Mouse (Mus musculus) kidney, embryonic 14.5 days (tissue): ENCODE data around the gene Xbp1. TPM values are rescaled to one million over a fixed set of nuclear protein-coding genes. Genes with fewer than 3 reads are reported as not detected.
"Not testable (repeated sequence)": the region's sequence is repeated elsewhere in the genome, so short reads cannot be mapped to it uniquely, and the experiment has no call there.

Source experiments
- ATAC-seq: fragments of 200-750 bp; cut with Nextera tagmentation; 2 replicates; pipeline ENCODE4 v1.8.0; 2017; ENCODE audit warnings: moderate number of reproducible peaks, mild to moderate bottlenecking, moderate TSS enrichment, moderate library complexity; ENCODE audit not compliant: low FRiP score, low TSS enrichment
- H3K27ac ChIP-seq: fragments of 300-500 bp; sonication (generic); 2 replicates; pipeline ENCODE4 v1.5.1; 2014; ENCODE audit warnings: low read depth, mild to moderate bottlenecking, low read length, moderate library complexity, mixed read lengths
- H3K27me3 ChIP-seq: fragments of 300-500 bp; sonication (generic); 2 replicates; pipeline ENCODE4 v1.6.1; 2014; ENCODE audit warnings: mild to moderate bottlenecking, low read length; ENCODE audit not compliant: control insufficient read depth, insufficient read depth
- H3K36me3 ChIP-seq: fragments of 300-500 bp; sonication (generic); 2 replicates; pipeline ENCODE4 v1.6.1; 2014; ENCODE audit warnings: low read length, mixed read lengths; ENCODE audit not compliant: control insufficient read depth, insufficient read depth
- H3K4me1 ChIP-seq: fragments of 300-500 bp; sonication (generic); 2 replicates; pipeline ENCODE4 v1.6.1; 2014; ENCODE audit warnings: low read length, mixed read lengths; ENCODE audit not compliant: control insufficient read depth, insufficient read depth
- H3K4me2 ChIP-seq: fragments of 300-500 bp; sonication (generic); replicated peaks from 2 replicates; pipeline ENCODE4 v1.6.1; 2014; ENCODE audit warnings: low read depth, mild to moderate bottlenecking, low read length
- H3K4me3 ChIP-seq: fragments of 300-500 bp; sonication (generic); 2 replicates; pipeline ENCODE4 v1.5.1; 2014; ENCODE audit warnings: mild to moderate bottlenecking, low read length
- H3K9ac ChIP-seq: fragments of 300-500 bp; sonication (generic); 2 replicates; pipeline ENCODE4 v1.6.1; 2014; ENCODE audit warnings: low read depth, mild to moderate bottlenecking, low read length, moderate library complexity
- H3K9me3 ChIP-seq: fragments of 300-500 bp; sonication (generic); 2 replicates; pipeline ENCODE4 v1.6.1; 2016; ENCODE audit warnings: low read length; ENCODE audit not compliant: control insufficient read depth
- WGBS: fragments of 180-500 bp; shearing (Covaris S2); extraction: QIAGEN DNeasy Blood & Tissue Kit; methylation state at CpG from one replicate; pipeline ENCODE4 v1.1.7; 2014; 5-methylcytosine and 5-hydroxymethylcytosine counted together
- polyA plus RNA-seq: library from polyadenylated mRNA; unstranded; fragments of >200 nt; fragmentation: Nextera tagmentation; extraction: Ambion mirVana; gene quantifications from 2 replicates; pipeline ENCODE4 v1.2.1, GENCODE M21; 2014

Gene Xbp1
- polyA plus RNA-seq, 1 experiment from 2014 or later, result 174 TPM

GRCm38 (mm10) chr11:5530717-5531116 lies 10.3 kb downstream of the Xbp1 start:
- Histone ChIP-seq H3K27me3 (no peaks in the 10 kb centered on the region), H3K4me2 (no peak overlapping the region), H3K9ac (no peak overlapping the region), H3K36me3 (peaks cover 86% of the 10 kb centered on the region), H3K4me3 (no peak overlapping the region), H3K4me1 (0 out of 2 replicates have a peak, but pooled peaks cover 6% of the 10 kb centered on the region), H3K27ac (no peak overlapping the region), H3K9me3 (no peaks in the 10 kb centered on the region)
- WGBS, result 59% methylated on average over 6 of the region's 6 CpGs
- ATAC-seq, result no peak

GRCm38 (mm10) chr11:5533108-5533507 lies 12.6 kb downstream of the Xbp1 start:
- Histone ChIP-seq H3K9me3 (no peaks in the 10 kb centered on the region), H3K9ac (no peak overlapping the region), H3K4me2 (no peak overlapping the region), H3K4me1 (0 out of 2 replicates have a peak, but pooled peaks cover 6% of the 10 kb centered on the region), H3K4me3 (no peak overlapping the region), H3K27me3 (no peaks in the 10 kb centered on the region), H3K36me3 (peaks cover 73% of the 10 kb centered on the region), H3K27ac (no peak overlapping the region)
- WGBS, result 85% methylated on average over 5 of the region's 5 CpGs
- no peak for ATAC-seq

GRCm38 (mm10) chr11:5537454-5537853 lies 17.0 kb downstream of the Xbp1 start:
- peaks cover 43% of the 10 kb centered on the region for H3K36me3 ChIP-seq
- ATAC-seq, H3K9me3 ChIP-seq, H3K4me1 ChIP-seq, H3K4me2 ChIP-seq, H3K27ac ChIP-seq, H3K4me3 ChIP-seq, H3K27me3 ChIP-seq, H3K9ac ChIP-seq: not testable (repeated sequence)
- WGBS, result 97% methylated on average over 4 of the region's 4 CpGs

- WGBS, result 51% methylated on average over 4 of the region's 4 CpGs
Measured at GRCm38 (mm10) chr11:5540331-5540730, 19.9 kb downstream of the Xbp1 start.

GRCm38 (mm10) chr11:5541230-5541798 lies 20.9 kb downstream of the Xbp1 start:
- H3K27ac ChIP-seq, result peak overlapping the region; percentile 84; the same call in 1 of the 2 replicates
- H3K4me1 ChIP-seq, result peaks cover 9% of the 10 kb centered on the region
- no peaks in the 10 kb centered on the region for H3K9me3 ChIP-seq
- H3K27me3 ChIP-seq, result no peaks in the 10 kb centered on the region
- H3K9ac ChIP-seq, result peak overlapping the region; percentile 92
- peak overlapping the region; percentile 89 for H3K4me3 ChIP-seq
- peak overlapping the region; percentile 81 for H3K4me2 ChIP-seq
- WGBS, result under 1% methylated on average over 28 of the region's 28 CpGs
- ATAC-seq, result no peak
- peaks cover 11% of the 10 kb centered on the region; the same call in 1 of the 2 replicates for H3K36me3 ChIP-seq

More at GRCm38 (mm10) chr11:5540331-5540730, 19.9 kb downstream of the Xbp1 start:
- peak overlapping the region; percentile 81 for H3K4me2 ChIP-seq
- no peak for ATAC-seq
- H3K9ac ChIP-seq, result peak overlapping the region; percentile 92; the same call in 1 of the 2 replicates
- H3K9me3 ChIP-seq, result no peaks in the 10 kb centered on the region
- H3K27ac ChIP-seq, result no peak overlapping the region
- peak overlapping the region; percentile 89 for H3K4me3 ChIP-seq
- no peaks in the 10 kb centered on the region for H3K27me3 ChIP-seq
- H3K36me3 ChIP-seq, result peaks cover 14% of the 10 kb centered on the region; the same call in 1 of the 2 replicates
- peaks cover 9% of the 10 kb centered on the region for H3K4me1 ChIP-seq

GRCm38 (mm10) chr11:5541799-5542481 lies 21.5 kb downstream of the Xbp1 start, which contains the start of gene Ccdc117:
Ccdc117 (minus strand) TSS chr11:5542187.
- under 1% methylated on average over 60 of the region's 65 CpGs for WGBS
- H3K9me3 ChIP-seq, result no peaks in the 10 kb centered on the region
- peak within 1 kb of the TSS; percentile 81 for H3K4me2 ChIP-seq
- ATAC-seq, result peak; percentile 99
- H3K4me3 ChIP-seq, result peak within 1 kb of the TSS; percentile 89
- H3K4me1 ChIP-seq, result peaks cover 9% of the 10 kb centered on the region
- H3K9ac ChIP-seq, result peak within 1 kb of the TSS; percentile 92
- H3K27me3 ChIP-seq, result no peaks in the 10 kb centered on the region
- H3K27ac ChIP-seq, result peak within 1 kb of the TSS; percentile 84
- peaks cover 9% of the 10 kb centered on the region; the same call in 1 of the 2 replicates for H3K36me3 ChIP-seq

GRCm38 (mm10) chr11:5542482-5543185 lies 22.2 kb downstream of the Xbp1 start:
- Histone ChIP-seq H3K9me3 (no peaks in the 10 kb centered on the region), H3K4me1 (peaks cover 9% of the 10 kb centered on the region), H3K36me3 (peaks cover 9% of the 10 kb centered on the region; the same call in 1 of the 2 replicates), H3K27me3 (no peaks in the 10 kb centered on the region), H3K27ac (no peak overlapping the region), H3K4me2 (peak overlapping the region; percentile 81), H3K9ac (no peak overlapping the region), H3K4me3 (peak overlapping the region; percentile 89)
- ATAC-seq, result 0 out of 2 replicates have a peak, but pooled peaks have one; percentile 8
- WGBS, result 54% methylated on average over 5 of the region's 5 CpGs

GRCm38 (mm10) chr11:5543281-5543680 lies 22.8 kb downstream of the Xbp1 start:
- Histone ChIP-seq H3K27me3 (no peaks in the 10 kb centered on the region), H3K36me3 (peaks cover 9% of the 10 kb centered on the region; the same call in 1 of the 2 replicates), H3K4me1 (peaks cover 9% of the 10 kb centered on the region), H3K4me2 (no peak overlapping the region), H3K27ac (no peak overlapping the region), H3K4me3 (no peak overlapping the region), H3K9me3 (no peaks in the 10 kb centered on the region), H3K9ac (no peak overlapping the region)
- 90% methylated on average over 1 of the region's 1 CpGs for WGBS
- ATAC-seq, result no peak
